Mouse (Mus musculus): ENCODE data around the gene Abcd4. TPM values are rescaled to one million over a fixed set of nuclear protein-coding genes. Genes with fewer than 3 reads are reported as not detected.

Gene Abcd4
- polyA plus RNA-seq, 1 experiment, result 30.6 TPM

DNA sequence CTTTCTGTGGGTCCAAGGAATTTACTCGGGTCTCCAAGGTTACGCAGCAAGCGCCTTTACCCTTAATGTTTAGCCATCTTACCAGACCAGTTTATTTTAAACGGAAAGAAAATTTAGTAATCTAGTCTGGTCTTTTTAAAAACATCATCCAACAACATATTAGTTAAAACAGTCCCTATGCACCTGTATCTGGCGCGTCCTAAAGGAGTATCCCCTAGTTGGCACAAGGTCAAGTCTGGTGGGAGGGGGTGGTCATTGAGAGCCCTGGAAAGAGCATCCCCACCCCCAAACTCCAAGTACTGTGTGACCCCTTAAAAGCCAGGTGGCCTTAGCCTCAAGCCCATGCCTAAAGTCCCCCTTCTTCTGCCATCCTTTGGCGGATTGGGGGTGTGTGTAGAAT is 44.1 kb downstream of the Abcd4 start:
- TF ChIP-seq POLR2A (IDR thresholded peaks at IDR 0.05; ENCODE audit: low read depth, low read length) (no peak), CTCF (IDR thresholded peaks at IDR 0.05; ENCODE audit: extremely low read depth, insufficient read length, insufficient replicate concordance, low read depth, low read length) (no peak)
- Histone ChIP-seq H3K27ac (ENCODE audit: insufficient read depth, low read depth, low read length) (no peak overlapping the region), H3K36me3 (ENCODE audit: control insufficient read depth, insufficient read depth, low read length) (no peaks in the 10 kb centered on the region), H3K27me3 (ENCODE audit: control insufficient read depth, insufficient read depth, low read length) (peaks cover 50% of the 10 kb centered on the region), H3K4me3 (ENCODE audit: low read depth, low read length) (no peak overlapping the region), H3K4me1 (ENCODE audit: control insufficient read depth, insufficient read depth, insufficient read length, low read length) (no peaks in the 10 kb centered on the region)
- 32% methylated on average over 7 of the region's 7 CpGs for WGBS

DNA sequence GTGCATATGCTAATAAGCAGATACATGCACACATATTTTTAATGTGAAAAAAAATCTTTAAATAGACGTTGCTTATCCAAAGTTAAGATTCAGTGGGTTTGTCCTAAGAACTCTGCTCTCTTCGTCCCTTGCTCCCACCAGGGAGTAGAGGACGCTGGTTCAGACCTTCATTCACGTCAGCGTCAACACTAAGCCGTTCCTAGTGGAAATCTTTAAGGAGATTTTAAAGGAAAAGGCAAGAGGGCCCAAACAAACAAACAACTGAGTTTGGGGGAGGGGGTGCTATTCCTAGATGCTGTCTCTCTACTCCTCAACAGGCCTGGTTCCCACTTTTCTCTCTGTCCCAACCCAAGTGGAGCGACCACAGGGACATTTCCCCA is 44.9 kb downstream of the Abcd4 start:
- peaks cover 3% of the 10 kb centered on the region; the same call in 1 of the 2 replicates for H3K4me1 ChIP-seq (ENCODE audit: control insufficient read depth, insufficient read depth, insufficient read length, low read length)
- H3K27ac ChIP-seq (ENCODE audit: insufficient read depth, low read depth, low read length), result no peak overlapping the region
- no peak for TF ChIP-seq CTCF (IDR thresholded peaks at IDR 0.05; ENCODE audit: extremely low read depth, insufficient read length, insufficient replicate concordance, low read depth, low read length)
- no peak for TF ChIP-seq POLR2A (IDR thresholded peaks at IDR 0.05; ENCODE audit: low read depth, low read length)
- no peaks in the 10 kb centered on the region for H3K36me3 ChIP-seq (ENCODE audit: control insufficient read depth, insufficient read depth, low read length)
- WGBS, result 13% methylated on average over 7 of the region's 7 CpGs
- peaks cover 50% of the 10 kb centered on the region for H3K27me3 ChIP-seq (ENCODE audit: control insufficient read depth, insufficient read depth, low read length)
- H3K4me3 ChIP-seq (ENCODE audit: low read depth, low read length), result no peak overlapping the region

DNA sequence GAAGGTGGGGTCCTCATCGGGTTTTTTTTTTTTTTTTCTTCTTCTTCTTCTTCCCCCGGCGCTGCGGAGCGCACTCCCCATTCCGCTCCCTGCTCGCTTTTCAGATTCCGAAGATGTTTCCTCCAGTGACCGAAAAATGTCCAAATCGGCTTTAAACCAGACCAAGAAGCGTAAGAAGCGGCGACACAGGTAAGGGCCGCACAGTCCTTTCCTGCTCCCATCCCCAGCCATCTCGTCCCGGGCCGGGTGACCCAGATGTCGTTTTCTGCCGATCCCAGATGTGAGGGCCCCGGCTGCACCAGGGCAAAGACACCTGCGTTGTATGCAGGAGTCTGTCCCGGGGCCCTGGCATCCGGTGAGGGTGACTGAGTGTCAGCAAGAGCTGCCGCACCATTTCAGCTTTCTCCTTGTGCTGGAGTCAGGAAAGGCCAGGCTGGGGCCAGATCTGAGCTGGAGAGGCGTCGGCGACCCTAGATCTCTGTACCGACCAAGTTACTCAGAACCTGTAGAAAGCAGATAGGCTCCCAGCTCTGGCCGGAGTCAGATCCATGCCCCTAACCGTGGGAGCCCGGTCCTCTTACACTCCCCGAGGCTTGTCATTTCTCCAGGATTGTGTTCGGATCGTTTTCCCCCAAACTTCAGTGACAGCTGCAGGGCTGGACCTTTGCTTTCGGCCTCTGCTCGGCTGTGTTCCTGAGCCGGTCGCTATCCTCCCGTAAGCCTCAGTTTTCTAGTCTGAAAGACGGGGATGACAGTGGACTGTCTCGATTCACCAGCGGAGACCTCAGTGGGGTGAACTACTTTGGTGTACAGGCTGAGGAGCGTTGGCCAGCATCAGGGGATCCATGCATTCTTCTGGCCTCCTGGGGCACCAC is 45.5 kb downstream of the Abcd4 start:
- H3K4me1 ChIP-seq (ENCODE audit: control insufficient read depth, insufficient read depth, insufficient read length, low read length), result peaks cover 3% of the 10 kb centered on the region; the same call in 1 of the 2 replicates
- no peak overlapping the region for H3K4me3 ChIP-seq (ENCODE audit: low read depth, low read length)
- 4% methylated on average over 43 of the region's 43 CpGs for WGBS
- H3K27ac ChIP-seq (ENCODE audit: insufficient read depth, low read depth, low read length), result no peak overlapping the region
- H3K27me3 ChIP-seq (ENCODE audit: control insufficient read depth, insufficient read depth, low read length), result peaks cover 50% of the 10 kb centered on the region
- TF ChIP-seq POLR2A (IDR thresholded peaks at IDR 0.05; ENCODE audit: low read depth, low read length) (no peak), CTCF (IDR thresholded peaks at IDR 0.05; ENCODE audit: extremely low read depth, insufficient read length, insufficient replicate concordance, low read depth, low read length) (no peak)
- H3K36me3 ChIP-seq (ENCODE audit: control insufficient read depth, insufficient read depth, low read length), result no peaks in the 10 kb centered on the region

DNA sequence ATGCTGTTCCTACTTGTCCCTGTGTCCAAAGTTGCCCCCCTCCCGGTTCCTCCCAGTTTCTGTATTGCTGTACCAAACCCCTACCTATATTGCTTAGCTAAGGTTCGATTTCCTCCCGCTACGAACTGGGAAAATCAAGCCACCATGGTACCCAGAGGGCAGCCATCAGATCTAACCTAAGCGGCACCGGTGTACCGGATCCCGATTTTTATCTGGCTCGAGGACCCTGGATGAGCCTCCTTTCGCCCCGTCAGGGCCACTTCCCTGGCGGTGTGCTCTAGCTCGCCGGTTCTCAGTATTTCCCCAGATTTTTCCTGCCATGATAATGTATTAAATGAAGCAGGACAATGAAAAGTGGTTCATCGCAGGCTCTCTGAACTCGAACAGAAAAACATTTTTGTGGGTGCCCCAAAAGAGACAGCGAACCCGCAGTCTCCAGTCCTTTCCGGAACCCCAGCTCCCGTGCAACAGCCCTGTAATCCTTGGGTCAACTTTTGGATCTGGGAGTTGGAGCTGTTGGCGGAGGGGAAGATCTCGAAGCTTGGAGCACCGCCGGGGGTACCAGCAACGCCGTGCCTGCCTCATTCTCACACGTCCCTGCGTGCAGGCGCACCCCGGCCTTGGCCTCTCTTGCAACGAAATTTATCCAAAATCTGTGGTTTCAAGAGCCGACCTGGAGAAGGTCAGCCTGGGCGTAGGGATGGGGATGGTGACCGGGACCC is 46.4 kb downstream of the Abcd4 start:
- WGBS, result 6% methylated on average over 34 of the region's 34 CpGs
- H3K27ac ChIP-seq (ENCODE audit: insufficient read depth, low read depth, low read length), result no peak overlapping the region
- TF ChIP-seq POLR2A (IDR thresholded peaks at IDR 0.05; ENCODE audit: low read depth, low read length), result no peak
- no peak for TF ChIP-seq CTCF (IDR thresholded peaks at IDR 0.05; ENCODE audit: extremely low read depth, insufficient read length, insufficient replicate concordance, low read depth, low read length)
- H3K4me1 ChIP-seq (ENCODE audit: control insufficient read depth, insufficient read depth, insufficient read length, low read length), result peaks cover 3% of the 10 kb centered on the region; the same call in 1 of the 2 replicates
- no peaks in the 10 kb centered on the region for H3K36me3 ChIP-seq (ENCODE audit: control insufficient read depth, insufficient read depth, low read length)
- H3K27me3 ChIP-seq (ENCODE audit: control insufficient read depth, insufficient read depth, low read length), result peaks cover 50% of the 10 kb centered on the region
- no peak overlapping the region for H3K4me3 ChIP-seq (ENCODE audit: low read depth, low read length)

DNA sequence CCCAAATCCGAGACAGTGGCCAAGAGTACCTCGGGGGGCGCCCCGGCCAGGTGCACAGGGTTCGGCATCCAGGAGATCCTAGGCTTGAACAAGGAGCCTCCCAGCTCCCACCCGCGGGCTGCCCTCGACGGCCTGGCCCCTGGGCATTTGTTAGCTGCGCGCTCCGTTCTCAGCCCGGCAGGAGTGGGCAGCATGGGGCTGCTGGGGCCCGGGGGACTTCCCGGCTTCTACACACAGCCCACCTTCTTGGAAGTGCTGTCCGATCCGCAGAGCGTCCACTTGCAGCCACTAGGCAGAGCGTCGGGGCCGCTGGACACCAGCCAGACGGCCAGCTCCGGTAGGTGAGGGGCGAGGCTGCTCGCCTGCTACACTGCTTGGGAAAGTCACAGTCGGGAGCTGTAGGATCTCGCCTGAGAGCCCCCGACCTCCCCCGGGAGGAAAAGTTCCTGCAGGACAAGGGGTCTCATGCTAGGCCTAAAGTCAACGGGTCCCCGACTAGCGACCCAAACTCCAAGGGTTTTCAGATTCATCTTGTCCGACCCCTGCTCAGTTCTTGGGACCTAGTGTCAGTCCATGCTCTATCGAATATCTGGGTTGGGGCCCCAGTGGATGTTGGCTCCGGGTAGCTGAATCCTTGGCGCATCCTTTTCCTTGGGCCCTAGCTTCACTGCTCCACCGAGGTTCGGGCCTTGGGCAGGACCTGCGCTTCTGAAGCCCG is 47.1 kb downstream of the Abcd4 start:
- TF ChIP-seq CTCF (IDR thresholded peaks at IDR 0.05; ENCODE audit: extremely low read depth, insufficient read length, insufficient replicate concordance, low read depth, low read length), result no peak
- Histone ChIP-seq H3K4me1 (ENCODE audit: control insufficient read depth, insufficient read depth, insufficient read length, low read length) (peaks cover 3% of the 10 kb centered on the region; the same call in 1 of the 2 replicates), H3K27me3 (ENCODE audit: control insufficient read depth, insufficient read depth, low read length) (peaks cover 50% of the 10 kb centered on the region), H3K36me3 (ENCODE audit: control insufficient read depth, insufficient read depth, low read length) (no peaks in the 10 kb centered on the region), H3K27ac (ENCODE audit: insufficient read depth, low read depth, low read length) (no peak overlapping the region), H3K4me3 (ENCODE audit: low read depth, low read length) (no peak overlapping the region)
- WGBS, result 5% methylated on average over 40 of the region's 40 CpGs

DNA sequence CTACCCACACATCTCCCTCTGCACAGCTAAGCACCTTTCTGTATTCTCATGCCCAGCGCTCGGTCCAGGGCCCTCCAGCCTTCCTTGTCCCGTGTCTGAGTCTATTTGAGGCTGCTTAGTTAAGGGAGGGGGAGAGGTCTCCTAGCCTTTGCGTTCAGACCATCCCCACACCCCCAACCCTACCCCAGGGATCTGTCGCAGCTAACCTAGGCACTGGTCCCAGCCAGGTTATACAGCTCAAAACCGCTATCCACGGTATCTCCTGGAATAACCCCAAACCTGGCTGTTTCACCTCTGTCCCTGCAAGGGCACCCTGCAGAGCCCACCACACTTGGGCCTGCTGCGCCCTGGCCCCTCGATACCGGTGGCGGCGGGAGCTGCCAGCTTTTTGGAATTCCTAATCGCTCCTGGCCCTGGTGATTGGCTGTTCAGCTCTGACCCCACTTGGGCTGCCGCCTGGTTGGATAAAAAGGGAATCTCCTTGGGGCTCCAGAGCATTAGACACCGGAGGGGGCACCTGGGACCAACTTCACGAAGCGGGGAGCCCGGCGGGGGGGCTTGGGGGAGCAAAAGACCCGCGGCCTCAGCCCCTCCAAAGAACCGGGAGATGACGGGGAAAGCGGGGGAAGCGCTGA is 47.8 kb downstream of the Abcd4 start, which contains the start of gene Vsx2:
Gene Vsx2 (plus strand): TSS at position 427 of the 635 bp plus-strand sequence.
- peaks cover 50% of the 10 kb centered on the region for H3K27me3 ChIP-seq (ENCODE audit: control insufficient read depth, insufficient read depth, low read length)
- H3K4me3 ChIP-seq (ENCODE audit: low read depth, low read length), result no peak within 1 kb of the TSS
- 8% methylated on average over 25 of the region's 25 CpGs for WGBS
- TF ChIP-seq CTCF (IDR thresholded peaks at IDR 0.05; ENCODE audit: extremely low read depth, insufficient read length, insufficient replicate concordance, low read depth, low read length) (no peak), POLR2A (IDR thresholded peaks at IDR 0.05; ENCODE audit: low read depth, low read length) (no peak)
- H3K36me3 ChIP-seq (ENCODE audit: control insufficient read depth, insufficient read depth, low read length), result no peaks in the 10 kb centered on the region
- peaks cover 3% of the 10 kb centered on the region; the same call in 1 of the 2 replicates for H3K4me1 ChIP-seq (ENCODE audit: control insufficient read depth, insufficient read depth, insufficient read length, low read length)
- H3K27ac ChIP-seq (ENCODE audit: insufficient read depth, low read depth, low read length), result no peak within 1 kb of the TSS
